Mouse (Mus musculus): ENCODE results near the gene Polr2f. TPM values are rescaled to one million over a fixed set of nuclear protein-coding genes. Genes with fewer than 3 reads are reported as not detected.

Polr2f gene
- total RNA-seq, 1 experiment from 2014 or later: 110 TPM

- no peak for DNase-seq
Observed at GRCm38 (mm10) chr15:79119491-79119890, 21.3 kb upstream of the Polr2f start.

GRCm38 (mm10) chr15:79122119-79122518, 18.7 kb upstream of the Polr2f start:
- DNase-seq: peak; percentile 72

- no peak for DNase-seq
Observed at GRCm38 (mm10) chr15:79122546-79122945, 18.3 kb upstream of the Polr2f start.

- peak; percentile 50 for DNase-seq
Observed at GRCm38 (mm10) chr15:79123751-79124150, 17.1 kb upstream of the Polr2f start.

DNA sequence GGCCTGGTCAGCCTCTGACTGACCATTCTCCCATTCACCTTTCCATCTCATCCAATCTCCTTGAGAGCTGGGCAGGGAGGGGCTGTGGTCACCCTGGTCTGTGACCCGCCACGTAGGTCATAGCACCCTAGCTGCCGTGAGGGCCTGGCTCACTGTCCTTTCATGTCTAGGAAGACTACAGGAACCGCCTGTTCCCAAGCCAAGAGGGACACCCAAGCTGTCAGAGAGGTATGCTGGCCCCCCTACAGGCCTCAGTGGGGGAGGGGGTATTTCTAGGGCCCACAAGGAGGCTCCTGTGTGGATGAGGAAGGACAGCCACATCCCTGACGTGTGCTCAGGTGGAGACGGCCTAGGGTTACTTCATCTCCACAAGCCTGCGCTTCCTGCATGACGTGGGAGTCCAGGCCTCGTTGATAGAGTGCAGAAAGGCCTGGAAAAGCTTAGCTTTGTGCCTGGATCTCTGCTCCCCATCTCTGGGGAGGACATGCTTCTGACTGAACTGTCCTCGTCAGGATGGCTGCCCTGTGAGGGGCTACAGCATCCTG, 16.4 kb upstream of the Polr2f start:
- DNase-seq: no peak

DNA sequence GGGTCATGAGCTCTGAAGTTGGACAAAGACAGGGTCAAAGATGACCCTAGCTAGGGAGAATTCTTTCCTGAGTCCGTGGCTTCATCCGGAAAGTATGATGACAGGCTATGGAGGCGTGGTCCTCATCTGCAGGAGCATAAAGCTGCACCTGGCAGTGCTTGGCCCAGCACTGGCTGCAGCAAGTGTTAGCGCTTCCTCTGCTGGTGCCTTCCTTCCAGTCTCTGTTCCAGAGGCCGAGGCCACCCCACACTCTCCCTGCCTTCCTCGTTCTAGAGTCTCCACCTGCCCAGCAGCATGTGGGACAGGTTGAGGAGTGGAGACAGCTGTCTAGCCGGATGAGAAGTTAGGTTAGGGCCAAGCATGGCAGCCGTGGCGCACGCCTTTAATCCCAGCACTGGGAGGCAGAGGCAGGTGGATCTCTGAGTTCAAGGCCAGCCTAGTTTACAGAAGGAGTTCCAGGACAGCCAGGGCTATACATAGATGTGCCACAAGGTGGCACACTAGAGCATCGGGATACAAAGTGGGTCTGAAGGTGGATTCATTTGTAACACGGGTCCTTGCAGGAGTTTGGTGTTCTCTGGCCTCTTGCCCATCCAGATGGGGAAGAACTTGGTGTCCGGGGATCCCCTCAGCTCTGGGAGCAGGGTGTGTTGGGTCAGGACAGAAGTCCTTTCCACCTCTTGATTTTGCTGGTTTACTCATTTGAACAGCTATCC, 14.4 kb upstream of the Polr2f start:
- DNase-seq: peak; percentile 71

- DNase-seq: no peak
Observed at GRCm38 (mm10) chr15:79127101-79127500, 13.7 kb upstream of the Polr2f start.

DNA sequence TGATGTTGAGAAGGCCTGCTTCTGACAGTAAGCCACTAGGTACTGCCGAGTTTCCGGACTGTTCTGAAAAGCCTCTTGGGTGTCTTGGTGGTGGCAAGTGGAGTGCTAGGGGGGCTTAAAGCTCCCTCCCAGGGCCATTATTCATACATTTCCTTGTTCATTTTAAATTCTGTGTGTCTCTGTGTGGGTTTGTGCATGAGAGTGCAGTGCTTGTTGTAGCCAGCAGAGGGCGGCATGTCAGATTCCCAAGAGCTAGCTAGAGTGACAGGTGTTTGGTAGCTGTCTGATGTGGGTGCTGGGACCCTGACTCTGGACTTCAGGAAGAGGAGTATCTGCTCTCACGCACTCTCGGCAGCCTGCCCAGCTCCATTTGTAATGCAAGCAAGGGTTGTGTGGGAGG, 12.6 kb upstream of the Polr2f start:
- DNase-seq: no peak

- DNase-seq: peak; percentile 73
Observed at GRCm38 (mm10) chr15:79129311-79129710, 11.5 kb upstream of the Polr2f start.

DNA sequence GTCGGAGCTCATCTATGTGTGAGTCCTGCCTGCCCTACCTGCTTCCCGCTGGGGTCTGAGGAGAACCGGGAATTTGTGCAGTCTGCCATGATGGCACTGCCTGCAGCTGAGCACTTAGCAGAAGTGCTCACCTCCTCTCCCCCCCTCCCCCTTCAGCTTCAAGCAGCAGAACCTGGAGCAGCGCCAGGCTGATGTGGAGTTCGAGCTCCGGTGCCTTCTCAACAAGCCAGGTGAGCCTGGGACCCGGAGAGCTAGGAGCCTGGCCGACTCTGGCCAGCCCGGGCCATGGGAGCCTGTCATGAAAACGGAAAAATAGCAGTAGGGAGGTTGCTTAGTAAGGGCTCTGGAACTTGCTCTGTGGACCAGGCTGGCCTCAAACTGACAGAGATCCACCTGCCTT, 10.0 kb upstream of the Polr2f start:
- peak; percentile 47 for DNase-seq

DNA sequence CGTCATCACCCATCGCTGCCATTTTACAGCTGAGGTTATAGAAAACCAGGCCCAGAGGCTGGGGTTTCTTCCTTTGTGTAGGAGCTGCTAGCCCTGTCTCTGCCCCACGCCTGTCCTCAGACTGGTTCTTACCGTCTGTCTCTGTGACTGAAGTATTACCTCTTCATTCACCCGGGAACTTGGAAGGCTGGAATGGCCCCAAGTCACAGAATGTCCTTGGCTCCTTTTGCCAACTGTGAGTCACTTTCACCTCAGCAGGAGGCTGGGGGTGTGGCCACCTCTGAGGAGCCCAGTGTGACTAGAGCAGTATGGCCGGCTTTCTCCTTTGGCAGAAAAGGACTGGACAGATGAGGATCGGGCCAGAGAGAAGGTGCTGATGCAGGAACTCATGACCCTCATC, 9.4 kb upstream of the Polr2f start:
- DNase-seq: peak; percentile 94

GRCm38 (mm10) chr15:79133191-79133661, 7.6 kb upstream of the Polr2f start:
- DNase-seq: peak; percentile 68

DNA sequence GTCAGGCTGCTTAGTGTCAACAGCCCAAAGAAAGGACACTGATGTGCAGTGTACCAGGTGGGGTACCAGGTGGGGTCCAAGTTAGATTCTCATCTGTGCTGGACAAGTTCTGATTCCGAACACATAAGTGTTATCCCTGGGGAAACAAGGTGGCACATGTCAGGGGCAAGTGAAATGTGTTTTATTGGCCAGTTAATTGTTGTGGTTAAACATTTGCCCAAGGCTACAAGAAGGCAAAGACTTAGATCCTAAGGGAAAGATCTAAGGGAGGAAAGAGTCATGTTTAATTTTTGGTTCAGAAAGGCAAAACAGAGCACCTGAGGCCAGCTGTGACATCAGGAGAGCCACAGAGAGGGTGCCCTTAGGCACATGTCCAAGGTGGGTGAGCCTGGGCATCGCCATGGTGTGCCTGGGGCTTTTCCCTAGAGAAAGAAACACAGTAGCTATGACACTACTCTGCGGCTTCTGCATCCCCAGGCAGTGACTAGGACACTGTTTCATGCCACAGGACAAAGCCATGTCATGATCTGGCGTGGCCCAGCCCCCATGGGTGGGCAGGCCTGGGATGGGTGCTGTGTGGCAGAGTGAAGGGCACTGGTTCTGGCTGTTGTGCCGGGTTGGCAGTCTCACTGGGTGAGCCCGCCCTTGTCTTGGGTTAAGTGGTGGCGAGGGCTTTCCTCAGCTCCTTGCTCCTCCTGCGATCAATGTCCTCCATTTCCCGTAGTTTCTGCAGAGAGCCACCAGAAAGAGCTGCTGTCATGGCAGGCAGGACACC, 6.1 kb upstream of the Polr2f start:
- no peak for DNase-seq

GRCm38 (mm10) chr15:79135332-79135731, 5.5 kb upstream of the Polr2f start:
- no peak for DNase-seq

- DNase-seq: no peak
Observed at GRCm38 (mm10) chr15:79135783-79136575, 4.8 kb upstream of the Polr2f start.

GRCm38 (mm10) chr15:79139640-79140039, 1.2 kb upstream of the Polr2f start:
- no peak for DNase-seq

DNA sequence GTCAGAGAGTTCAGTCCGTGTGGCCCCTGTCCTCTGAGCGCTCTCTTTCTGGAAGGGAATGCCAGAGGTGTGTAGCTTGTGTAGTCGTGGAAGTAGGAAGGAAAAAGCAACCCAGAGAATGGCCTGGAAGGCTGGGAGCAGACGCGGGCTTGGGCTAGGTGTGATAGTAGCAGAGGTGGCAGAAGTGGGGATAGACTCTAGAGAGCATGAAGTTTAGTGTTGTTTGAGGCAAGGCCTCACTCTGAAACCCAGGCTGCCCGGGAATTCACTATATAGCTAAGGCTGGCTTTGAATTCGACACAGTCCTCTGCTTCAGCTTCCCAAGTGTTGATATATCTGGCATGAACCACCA, 733 bp downstream of the Polr2f start:
- no peak for DNase-seq

GRCm38 (mm10) chr15:79143316-79143715, 2.5 kb downstream of the Polr2f start:
- DNase-seq: no peak

GRCm38 (mm10) chr15:79144021-79144420, 3.2 kb downstream of the Polr2f start:
- DNase-seq: no peak

DNA sequence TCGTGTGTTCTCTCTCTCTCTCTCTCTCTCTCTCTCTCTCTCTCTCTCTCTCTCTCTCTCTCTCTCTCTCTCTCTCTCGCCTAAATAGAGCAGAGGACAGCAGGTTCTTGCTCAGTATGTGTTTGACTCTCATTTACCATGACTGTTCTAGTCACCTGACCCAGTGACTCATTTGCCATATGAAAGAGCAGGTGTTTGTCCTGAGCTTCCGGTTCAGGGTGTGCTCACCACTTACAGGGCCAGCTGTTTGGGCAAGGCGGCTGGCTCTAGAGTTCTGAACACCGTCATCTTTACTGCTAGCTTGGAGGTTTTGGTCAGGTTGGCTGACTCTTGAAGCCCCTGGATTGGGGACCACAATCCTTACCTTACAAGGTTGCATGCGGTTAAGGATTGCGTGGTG, 4.7 kb downstream of the Polr2f start:
- no peak for DNase-seq

DNA sequence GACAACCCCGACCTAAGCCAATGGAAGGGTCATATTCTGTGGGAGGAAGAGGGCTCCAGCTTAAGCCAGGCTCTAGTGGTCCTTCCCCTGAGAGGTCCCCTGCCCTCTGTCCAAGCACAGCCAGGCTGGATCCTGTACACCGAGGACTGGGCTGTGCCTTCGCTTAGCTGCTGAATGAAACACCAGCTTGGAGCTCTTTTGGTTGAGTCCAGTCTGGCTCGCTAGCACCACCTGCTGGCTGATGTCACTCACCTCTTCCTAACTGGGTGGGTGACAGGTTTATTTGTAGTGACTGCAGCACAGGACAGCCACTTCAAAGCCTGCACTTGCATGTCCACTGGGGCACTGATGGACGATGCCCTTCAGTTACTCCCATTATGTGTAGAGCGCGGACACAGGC, 7.7 kb downstream of the Polr2f start:
- DNase-seq: peak; percentile 92

DNA sequence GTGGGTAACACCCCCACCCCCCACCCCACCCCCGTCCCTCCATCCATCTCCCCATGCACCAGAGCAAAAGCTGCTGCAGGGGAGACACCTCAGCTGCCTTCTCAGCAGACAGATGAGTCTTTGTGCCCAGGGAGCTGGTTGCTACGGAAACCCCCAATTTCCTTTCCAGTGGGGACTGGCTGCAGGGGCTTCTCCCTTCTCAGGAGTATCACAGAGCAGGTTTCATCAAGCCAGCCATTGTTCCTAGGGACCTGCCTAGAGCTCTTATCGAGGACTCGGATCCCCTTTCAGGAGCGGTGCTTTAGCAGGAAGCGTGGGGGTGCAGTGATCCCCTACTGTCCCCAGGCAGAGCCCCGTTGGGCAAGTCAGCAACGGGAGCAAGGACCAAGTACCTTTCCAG, 11.1 kb downstream of the Polr2f start:
- DNase-seq: no peak

GRCm38 (mm10) chr15:79152709-79153108, 11.9 kb downstream of the Polr2f start:
- DNase-seq: no peak
